Mouse (Mus musculus) embryonic facial prominence, embryonic 10.5 days (tissue): ENCODE measurements around the gene Scd3. TPM values are rescaled to one million over a fixed set of nuclear protein-coding genes. Genes with fewer than 3 reads are reported as not detected.
A peak's percentile ranks its signal among the peaks of the same experiment; 100 is the strongest.
"Not testable (repeated sequence)": the region's sequence is repeated elsewhere in the genome, so short reads cannot be mapped to it uniquely, and the experiment has no call there.

Experiments
- DNase-seq: peaks from one replicate; pipeline ENCODE4 v3.0.0-alpha.2; 2017; ENCODE audit warnings: low spot score
- H3K27ac ChIP-seq: fragments of 300-500 bp; sonication (generic); replicated peaks from 2 replicates; pipeline ENCODE4 v1.5.1; 2016; ENCODE audit warnings: mild to moderate bottlenecking
- H3K27me3 ChIP-seq: fragments of 300-500 bp; sonication (generic); replicated peaks from 2 replicates; pipeline ENCODE4 v1.6.1; 2016; ENCODE audit warnings: low read depth, mild to moderate bottlenecking; ENCODE audit not compliant: poor library complexity, severe bottlenecking
- H3K36me3 ChIP-seq: fragments of 300-500 bp; sonication (generic); replicated peaks from 2 replicates; pipeline ENCODE4 v1.6.1; 2016; ENCODE audit warnings: mild to moderate bottlenecking, moderate library complexity
- H3K4me1 ChIP-seq: fragments of 300-500 bp; sonication (generic); 2 replicates; pipeline ENCODE4 v1.6.1; 2016
- H3K4me3 ChIP-seq: fragments of 300-500 bp; sonication (generic); 2 replicates; pipeline ENCODE4 v1.5.1; 2016; ENCODE audit warnings: mild to moderate bottlenecking, moderate library complexity
- H3K9me3 ChIP-seq: fragments of 300-500 bp; sonication (generic); 2 replicates; pipeline ENCODE4 v1.6.1; 2016; ENCODE audit warnings: mild to moderate bottlenecking
- WGBS: fragments of 180-500 bp; shearing (Covaris S2); methylation state at CpG from one replicate; pipeline ENCODE4 v1.1.7; 2016; 5-methylcytosine and 5-hydroxymethylcytosine counted together
- polyA plus RNA-seq: library from polyadenylated mRNA; unstranded; fragments of >200 nt; fragmentation: Nextera tagmentation; extraction: Ambion mirVana; gene quantifications from 2 replicates; pipeline ENCODE4 v1.2.1, GENCODE M21; 2016

Scd3 gene
- polyA plus RNA-seq, 1 experiment from 2014 or later = 0.64 TPM

- peak; percentile 30 for DNase-seq
- peak overlapping the region; percentile 21; the same call in 1 of the 2 replicates for H3K4me3 ChIP-seq
- no peaks in the 10 kb centered on the region for H3K36me3 ChIP-seq
- H3K4me1 ChIP-seq = peaks cover 42% of the 10 kb centered on the region
- peaks cover 3% of the 10 kb centered on the region; the same call in 1 of the 2 replicates for H3K27me3 ChIP-seq
- no peak overlapping the region for H3K27ac ChIP-seq
- WGBS = 10% methylated on average over 5 of the region's 5 CpGs
- no peaks in the 10 kb centered on the region for H3K9me3 ChIP-seq
Measured at GRCm38 (mm10) chr19:44245761-44246171, 42.7 kb downstream of the Scd3 start.

DNA sequence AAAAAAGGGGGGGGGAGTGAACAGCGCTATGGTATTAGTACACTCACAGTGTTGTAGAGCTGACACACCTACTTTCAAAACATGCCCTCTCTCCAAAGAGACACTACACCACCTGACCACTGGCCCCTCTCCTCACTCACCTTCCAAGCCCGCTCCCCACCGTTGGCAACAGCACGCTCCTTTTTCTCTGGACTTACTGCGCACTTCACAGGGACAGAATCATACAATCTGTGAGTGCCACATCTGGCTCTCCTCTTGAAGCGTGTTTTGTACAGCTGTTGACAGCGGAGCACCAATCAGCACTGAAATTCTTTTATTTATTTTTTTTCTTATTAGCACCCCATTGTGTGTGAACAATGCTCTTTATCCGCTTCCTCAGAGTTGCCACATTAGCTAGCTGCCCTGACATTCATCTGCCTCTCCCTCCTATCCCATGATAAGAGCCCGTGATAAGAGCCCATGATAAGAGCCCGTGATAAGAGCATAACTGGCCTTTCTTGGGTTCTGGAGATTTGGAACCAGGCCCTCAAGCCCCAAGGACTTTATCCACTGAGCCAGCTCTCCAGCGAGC lies 43.4 kb downstream of the Scd3 start:
- peaks cover 42% of the 10 kb centered on the region for H3K4me1 ChIP-seq
- no peaks in the 10 kb centered on the region for H3K36me3 ChIP-seq
- no peak for DNase-seq
- peak overlapping the region; percentile 21; the same call in 1 of the 2 replicates for H3K4me3 ChIP-seq
- WGBS = 47% methylated on average over 11 of the region's 11 CpGs
- 0 out of 2 replicates have a peak overlapping the region, but pooled peaks have one; percentile 5 for H3K27ac ChIP-seq
- H3K27me3 ChIP-seq = peaks cover 3% of the 10 kb centered on the region; the same call in 1 of the 2 replicates
- no peaks in the 10 kb centered on the region for H3K9me3 ChIP-seq

DNA sequence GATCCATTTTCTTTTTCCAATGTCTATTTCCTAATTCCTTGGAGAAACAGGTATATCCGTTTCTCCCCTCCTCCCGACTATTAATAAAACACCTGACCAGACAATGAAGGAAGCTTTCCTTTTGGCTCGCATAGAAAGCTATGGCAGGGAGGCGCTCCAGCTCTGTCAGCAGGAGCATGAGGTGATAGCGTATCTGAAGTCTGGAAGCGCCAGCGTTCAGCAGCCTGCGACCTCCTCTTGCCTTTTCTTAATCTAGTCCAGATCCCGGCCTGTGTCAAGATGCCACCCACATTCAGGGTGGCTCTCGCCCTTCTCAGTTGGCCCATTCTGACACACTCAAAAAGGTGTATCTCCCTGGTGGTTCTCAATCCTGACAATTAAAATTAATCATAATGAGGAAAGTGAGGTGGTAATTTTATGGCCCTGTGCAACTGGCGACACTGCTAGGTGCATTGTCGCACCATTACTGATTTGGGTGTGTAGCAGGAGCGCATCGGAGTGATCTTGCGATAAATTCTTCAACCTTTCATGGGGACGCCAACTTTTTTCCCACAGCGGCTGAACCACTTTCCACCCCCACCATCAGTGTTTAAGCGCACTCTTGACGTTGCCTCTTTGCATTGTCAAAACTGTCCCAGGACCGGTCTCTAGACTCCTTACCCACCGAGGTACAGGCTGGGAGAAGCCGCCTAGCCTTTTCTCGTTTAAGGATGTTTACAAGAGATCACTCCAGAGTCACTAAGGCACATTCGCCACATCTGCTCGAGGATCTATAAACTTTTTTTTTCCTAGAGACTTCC lies 44.4 kb downstream of the Scd3 start:
- 1% methylated on average over 25 of the region's 25 CpGs for WGBS
- DNase-seq = peak; percentile 56
- peak overlapping the region; percentile 92 for H3K27ac ChIP-seq

DNA sequence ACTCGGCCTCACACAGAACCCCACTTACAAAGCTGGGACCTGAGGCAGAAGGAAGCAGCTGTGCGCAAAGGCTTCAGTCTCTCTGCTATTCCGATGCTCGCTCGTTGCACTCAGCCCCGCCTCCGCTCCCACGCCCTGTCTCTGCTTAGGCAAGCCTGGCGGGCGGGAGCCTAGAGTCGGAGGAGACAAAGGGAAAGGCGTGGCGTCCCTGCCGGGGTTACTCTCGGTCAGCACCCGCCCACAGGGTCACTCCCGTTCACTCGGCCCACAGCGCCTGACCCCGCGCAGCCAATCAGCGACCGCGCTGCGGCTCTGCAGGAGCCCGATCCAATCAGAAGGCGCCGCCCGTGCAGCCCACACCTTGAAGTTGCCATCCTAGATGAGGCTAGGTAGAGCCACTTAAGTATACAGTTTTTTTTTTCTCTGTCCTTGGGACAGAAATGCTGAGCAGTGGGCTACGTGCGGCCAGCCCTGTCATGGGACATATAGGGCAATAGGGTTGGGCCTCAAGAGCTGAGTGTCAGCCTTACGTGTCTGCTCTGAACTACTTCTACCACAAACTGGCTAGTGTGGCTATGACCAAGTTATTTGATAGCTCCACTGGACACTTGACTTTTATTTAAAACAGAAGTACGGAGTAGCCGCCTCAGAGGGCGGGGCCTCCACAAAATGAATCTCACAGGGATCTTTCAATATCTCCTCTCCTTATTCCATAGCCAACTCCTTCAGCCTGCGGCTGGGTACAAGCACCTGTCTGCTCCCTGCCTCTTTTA lies 45.2 kb downstream of the Scd3 start:
- H3K27ac ChIP-seq = peak overlapping the region; percentile 92
- DNase-seq = peak; percentile 100
- H3K9me3 ChIP-seq = no peaks in the 10 kb centered on the region
- no peaks in the 10 kb centered on the region for H3K36me3 ChIP-seq
- peaks cover 3% of the 10 kb centered on the region; the same call in 1 of the 2 replicates for H3K27me3 ChIP-seq
- H3K4me1 ChIP-seq = peaks cover 55% of the 10 kb centered on the region
- WGBS = 3% methylated on average over 36 of the region's 36 CpGs
- H3K4me3 ChIP-seq = peak overlapping the region; percentile 61

More for the DNA sequence above, 44.4 kb downstream of the Scd3 start:
- H3K4me3 ChIP-seq = peak overlapping the region; percentile 61
- H3K9me3 ChIP-seq = no peaks in the 10 kb centered on the region
- H3K36me3 ChIP-seq = no peaks in the 10 kb centered on the region
- H3K4me1 ChIP-seq = peaks cover 50% of the 10 kb centered on the region
- peaks cover 3% of the 10 kb centered on the region; the same call in 1 of the 2 replicates for H3K27me3 ChIP-seq

DNA sequence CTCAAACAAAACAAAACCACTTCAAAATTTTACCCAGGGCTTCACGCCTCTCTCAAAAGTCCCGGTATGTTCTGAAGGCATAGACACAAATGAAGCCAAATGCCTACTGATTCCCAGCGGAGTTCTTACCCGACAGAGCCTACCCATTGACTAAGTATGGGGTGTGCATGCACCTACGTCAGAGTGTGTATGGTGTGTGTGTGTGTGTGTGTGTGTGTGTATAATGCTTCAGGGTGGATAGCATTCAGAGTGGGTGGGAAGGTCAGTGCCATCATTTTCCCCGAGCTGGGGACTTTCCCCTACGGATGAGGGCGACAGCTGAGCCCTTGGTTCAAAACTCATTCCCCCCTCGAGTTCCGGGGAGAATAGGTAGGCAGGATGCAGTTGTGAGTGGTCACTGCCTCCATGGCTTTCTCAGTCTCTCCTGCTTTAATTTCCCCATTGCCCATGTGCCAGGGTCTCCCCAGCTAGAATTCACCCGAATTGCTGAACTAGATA lies 45.8 kb downstream of the Scd3 start:
- Histone ChIP-seq H3K4me1 (peaks cover 55% of the 10 kb centered on the region), H3K27ac (peak overlapping the region; percentile 92), H3K9me3 (no peaks in the 10 kb centered on the region), H3K4me3 (peak overlapping the region; percentile 61), H3K27me3 (peaks cover 3% of the 10 kb centered on the region; the same call in 1 of the 2 replicates), H3K36me3 (no peaks in the 10 kb centered on the region)
- no peak for DNase-seq
- 68% methylated on average over 11 of the region's 11 CpGs for WGBS

DNA sequence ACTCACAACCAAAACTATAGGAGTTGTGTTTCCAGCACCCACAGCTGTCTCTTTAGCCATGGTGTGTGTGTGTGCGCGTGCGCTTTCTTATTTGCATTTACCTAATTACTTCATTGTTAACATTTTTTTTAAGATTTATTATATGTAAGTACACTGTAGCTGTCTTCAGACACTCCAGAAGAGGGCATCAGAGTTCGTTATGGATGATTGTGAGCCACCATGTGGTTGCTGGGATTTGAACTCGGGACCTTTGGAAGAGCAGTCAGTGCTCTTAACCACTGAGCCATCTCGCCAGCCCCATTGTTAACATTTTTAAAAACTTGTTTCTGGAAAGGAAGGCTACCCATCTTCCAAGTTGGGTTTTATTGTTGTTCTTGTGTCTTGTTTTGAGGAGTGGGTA lies 48.1 kb downstream of the Scd3 start:
- DNase-seq, H3K36me3 ChIP-seq, H3K27me3 ChIP-seq, H3K27ac ChIP-seq, H3K9me3 ChIP-seq, H3K4me3 ChIP-seq: not testable (repeated sequence)
- H3K4me1 ChIP-seq = peaks cover 49% of the 10 kb centered on the region
- WGBS = 91% methylated on average over 6 of the region's 6 CpGs

GRCm38 (mm10) chr19:44251936-44252558 lies 49.0 kb downstream of the Scd3 start:
- Histone ChIP-seq H3K27me3 (0 out of 2 replicates have a peak, but pooled peaks cover under 1% of the 10 kb centered on the region), H3K27ac (0 out of 2 replicates have a peak overlapping the region, but pooled peaks have one; percentile 44), H3K4me1 (peaks cover 40% of the 10 kb centered on the region), H3K36me3 (no peaks in the 10 kb centered on the region), H3K9me3 (no peaks in the 10 kb centered on the region), H3K4me3 (no peak overlapping the region)
- 66% methylated on average over 12 of the region's 12 CpGs for WGBS
- no peak for DNase-seq

- H3K4me1 ChIP-seq = peaks cover 21% of the 10 kb centered on the region
- H3K27ac ChIP-seq, DNase-seq, H3K36me3 ChIP-seq, H3K9me3 ChIP-seq, H3K27me3 ChIP-seq, H3K4me3 ChIP-seq: not testable (repeated sequence)
- WGBS = 93% methylated on average over 4 of the region's 4 CpGs
Measured at GRCm38 (mm10) chr19:44254106-44254505, 51.0 kb downstream of the Scd3 start.

DNA sequence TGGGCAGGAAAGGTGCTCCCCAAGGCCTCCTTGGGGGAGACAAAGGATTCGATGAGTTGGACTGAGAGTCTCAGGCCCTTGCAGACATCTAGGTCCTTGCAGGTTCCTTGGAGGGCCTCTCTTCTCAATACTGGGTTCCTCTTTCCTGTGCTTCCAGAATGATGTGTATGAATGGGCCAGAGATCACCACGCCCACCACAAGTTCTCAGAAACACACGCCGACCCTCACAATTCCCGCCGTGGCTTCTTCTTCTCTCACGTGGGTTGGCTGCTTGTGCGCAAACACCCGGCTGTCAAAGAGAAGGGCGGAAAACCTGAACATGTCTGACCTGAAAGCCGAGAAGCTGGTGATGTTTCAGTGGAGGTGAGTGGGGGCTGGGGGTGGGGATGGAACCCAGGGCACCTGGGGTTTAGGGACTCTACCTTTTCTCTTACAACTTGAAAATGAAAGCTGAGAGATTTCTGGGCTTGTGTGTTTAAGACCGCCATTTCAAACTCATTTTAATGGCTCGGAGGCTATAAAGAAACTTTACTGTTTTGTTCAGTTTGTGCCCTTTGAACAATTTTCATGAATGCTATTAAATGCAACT lies 54.4 kb downstream of the Scd3 start:
- no peak overlapping the region for H3K4me3 ChIP-seq
- WGBS = 89% methylated on average over 13 of the region's 13 CpGs
- no peak for DNase-seq
- H3K27ac ChIP-seq = no peak overlapping the region
- no peaks in the 10 kb centered on the region for H3K27me3 ChIP-seq
- H3K36me3 ChIP-seq = no peaks in the 10 kb centered on the region
- H3K4me1 ChIP-seq = peaks cover 5% of the 10 kb centered on the region; the same call in 1 of the 2 replicates
- H3K9me3 ChIP-seq = no peaks in the 10 kb centered on the region

DNA sequence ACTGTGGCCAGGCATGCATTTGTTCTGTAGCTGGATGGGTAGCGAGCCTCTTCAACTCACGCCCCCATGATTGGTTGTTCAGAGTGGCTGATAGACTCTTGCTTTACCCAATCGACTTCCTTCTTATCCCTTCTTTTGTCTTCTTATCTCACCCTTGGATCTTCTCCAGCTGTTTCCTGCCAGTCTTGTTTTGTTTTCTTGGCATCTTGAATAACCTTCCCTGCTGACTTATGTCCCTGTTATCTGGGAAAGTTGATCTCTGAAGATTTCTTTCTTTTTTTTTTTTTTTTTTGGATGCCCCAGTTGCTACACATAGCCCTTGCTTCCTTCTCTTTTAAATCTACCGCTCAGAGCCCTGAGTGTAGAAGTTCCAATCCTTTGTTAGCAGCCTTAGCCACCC lies 56.4 kb downstream of the Scd3 start:
- no peak overlapping the region for H3K27ac ChIP-seq
- no peaks in the 10 kb centered on the region for H3K9me3 ChIP-seq
- H3K4me3 ChIP-seq = no peak overlapping the region
- DNase-seq = no peak
- peaks cover 4% of the 10 kb centered on the region for H3K4me1 ChIP-seq
- WGBS = 70% methylated on average over 4 of the region's 4 CpGs
- no peaks in the 10 kb centered on the region for H3K27me3 ChIP-seq
- no peaks in the 10 kb centered on the region for H3K36me3 ChIP-seq

GRCm38 (mm10) chr19:44260487-44260886 lies 57.4 kb downstream of the Scd3 start:
- H3K27ac ChIP-seq = no peak overlapping the region
- H3K4me3 ChIP-seq = no peak overlapping the region
- H3K36me3 ChIP-seq = no peaks in the 10 kb centered on the region
- no peak for DNase-seq
- WGBS = 76% methylated on average over 5 of the region's 5 CpGs
- H3K27me3 ChIP-seq = no peaks in the 10 kb centered on the region
- H3K4me1 ChIP-seq = peaks cover 10% of the 10 kb centered on the region
- H3K9me3 ChIP-seq = no peaks in the 10 kb centered on the region
